Mouse (Mus musculus) heart, embryonic 12.5 days (tissue): ENCODE results near the gene Tmem229b. TPM values are rescaled to one million over a fixed set of nuclear protein-coding genes. Genes with fewer than 3 reads are reported as not detected.
"Not testable (repeated sequence)": the region's sequence is repeated elsewhere in the genome, so short reads cannot be mapped to it uniquely, and the experiment has no call there.

Source experiments
- ATAC-seq: fragments of 200-750 bp; cut with Nextera tagmentation; 2 replicates; pipeline ENCODE4 v1.8.0; 2017; ENCODE audit warnings: moderate TSS enrichment, moderate library complexity; ENCODE audit not compliant: insufficient number of reproducible peaks, low FRiP score
- H3K27ac ChIP-seq: fragments of 300-500 bp; sonication (generic); 2 replicates; pipeline ENCODE4 v1.5.1; 2016; ENCODE audit warnings: mild to moderate bottlenecking, moderate library complexity; ENCODE audit not compliant: poor library complexity, severe bottlenecking
- H3K27me3 ChIP-seq: fragments of 300-500 bp; sonication (generic); replicated peaks from 2 replicates; pipeline ENCODE4 v1.6.1; 2016; ENCODE audit warnings: mild to moderate bottlenecking, moderate library complexity
- H3K36me3 ChIP-seq: fragments of 300-500 bp; sonication (generic); 2 replicates; pipeline ENCODE4 v1.6.1; 2016; ENCODE audit warnings: mild to moderate bottlenecking, moderate library complexity
- H3K4me1 ChIP-seq: fragments of 300-500 bp; sonication (generic); replicated peaks from 2 replicates; pipeline ENCODE4 v1.6.1; 2016; ENCODE audit warnings: mild to moderate bottlenecking
- H3K4me2 ChIP-seq: fragments of 300-500 bp; sonication (generic); 2 replicates; pipeline ENCODE4 v1.6.1; 2016; ENCODE audit warnings: mild to moderate bottlenecking, moderate library complexity
- H3K4me3 ChIP-seq: fragments of 300-500 bp; sonication (generic); 2 replicates; pipeline ENCODE4 v1.5.1; 2016; ENCODE audit warnings: mild to moderate bottlenecking
- H3K9ac ChIP-seq: fragments of 300-500 bp; sonication (generic); 2 replicates; pipeline ENCODE4 v1.6.1; 2016; ENCODE audit warnings: mild to moderate bottlenecking, moderate library complexity
- H3K9me3 ChIP-seq: fragments of 300-500 bp; sonication (generic); replicated peaks from 2 replicates; pipeline ENCODE4 v1.6.1; 2016; ENCODE audit warnings: mild to moderate bottlenecking, moderate library complexity
- WGBS: fragments of 180-500 bp; shearing (Covaris S2); methylation state at CpG from one replicate; pipeline ENCODE4 v1.1.7; 2016; 5-methylcytosine and 5-hydroxymethylcytosine counted together
- polyA plus RNA-seq: library from polyadenylated mRNA; unstranded; fragments of >200 nt; fragmentation: Nextera tagmentation; extraction: Ambion mirVana; gene quantifications from 2 replicates; pipeline ENCODE4 v1.2.1, GENCODE M21; 2016

Tmem229b gene
- polyA plus RNA-seq, 1 experiment from 2014 or later: 3.4 TPM

DNA sequence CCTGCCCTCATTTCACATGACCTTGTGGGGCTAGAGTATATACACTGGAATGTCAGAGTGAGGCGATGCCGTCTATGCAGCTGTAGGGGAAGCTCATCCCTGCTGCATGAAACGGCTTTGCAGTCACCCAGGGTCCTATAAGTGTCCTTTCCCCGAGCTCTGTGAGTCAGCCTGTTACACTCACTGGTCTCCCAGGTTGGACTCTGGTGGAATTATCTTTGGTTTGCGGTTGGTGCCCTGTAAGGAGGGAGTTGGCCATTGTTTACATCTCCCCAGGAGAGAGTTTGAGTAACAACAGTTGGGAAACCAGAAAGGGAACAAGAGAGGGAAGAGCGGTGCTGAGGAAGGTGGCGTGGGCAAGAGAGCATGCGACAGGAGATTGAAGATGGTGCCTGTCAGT, 32.3 kb upstream of the Tmem229b start:
- no peak overlapping the region for H3K27ac ChIP-seq
- H3K4me3 ChIP-seq: no peak overlapping the region
- no peak overlapping the region for H3K4me2 ChIP-seq
- ATAC-seq: no peak
- H3K9me3 ChIP-seq: no peaks in the 10 kb centered on the region
- 66% methylated on average over 8 of the region's 8 CpGs for WGBS
- no peaks in the 10 kb centered on the region for H3K27me3 ChIP-seq
- peaks cover 17% of the 10 kb centered on the region for H3K36me3 ChIP-seq
- H3K9ac ChIP-seq: no peak overlapping the region
- H3K4me1 ChIP-seq: peaks cover 11% of the 10 kb centered on the region

DNA sequence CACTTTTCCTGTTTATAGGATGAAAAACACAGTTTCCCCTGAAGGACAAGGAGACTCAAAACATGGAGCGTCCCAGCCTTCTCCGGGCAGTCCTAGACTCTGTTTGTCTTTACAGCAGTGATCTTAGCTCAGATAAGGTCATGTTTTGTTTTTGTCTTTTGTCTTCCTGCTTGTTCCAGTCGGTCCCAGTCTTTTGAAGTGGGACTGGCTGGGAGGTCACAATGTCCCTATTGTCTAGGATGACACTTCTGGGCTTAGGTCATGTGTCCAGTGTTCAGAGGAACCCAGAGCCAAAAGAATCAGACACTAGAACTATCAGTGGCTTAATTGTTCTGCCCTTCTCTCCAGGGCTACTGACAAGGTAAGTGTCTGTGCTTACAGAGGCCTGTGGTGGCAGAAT, 27.9 kb upstream of the Tmem229b start:
- Histone ChIP-seq H3K4me3 (no peak overlapping the region), H3K36me3 (peaks cover 5% of the 10 kb centered on the region), H3K9me3 (no peaks in the 10 kb centered on the region), H3K9ac (no peak overlapping the region), H3K27me3 (no peaks in the 10 kb centered on the region), H3K4me1 (peaks cover 5% of the 10 kb centered on the region), H3K27ac (no peak overlapping the region), H3K4me2 (no peak overlapping the region)
- ATAC-seq: no peak
- WGBS: 48% methylated on average over 3 of the region's 3 CpGs

DNA sequence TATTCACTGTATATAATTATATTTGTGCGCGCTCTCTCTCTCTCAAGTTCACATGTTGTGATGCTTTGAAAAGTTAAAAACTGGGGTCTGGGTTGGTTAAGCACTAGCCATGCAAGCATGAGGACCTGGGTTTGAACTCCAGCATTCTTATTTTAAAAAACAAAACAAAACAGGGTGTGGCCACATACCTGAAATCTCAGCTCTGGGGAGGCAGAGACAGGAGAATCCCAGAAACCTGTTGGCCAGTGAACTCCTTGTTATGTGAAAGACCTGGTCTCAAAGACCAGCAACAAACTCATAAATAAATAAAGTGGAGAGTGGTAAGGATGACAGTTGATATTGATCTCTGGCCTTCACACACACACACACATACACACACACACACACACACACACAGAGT, 26.9 kb upstream of the Tmem229b start:
- WGBS: 93% methylated on average over 2 of the region's 2 CpGs
- Histone ChIP-seq H3K4me2 (no peak overlapping the region), H3K4me1 (peaks cover 7% of the 10 kb centered on the region), H3K4me3 (no peak overlapping the region), H3K9ac (no peak overlapping the region), H3K9me3 (no peaks in the 10 kb centered on the region), H3K36me3 (peaks cover 5% of the 10 kb centered on the region), H3K27ac (no peak overlapping the region), H3K27me3 (no peaks in the 10 kb centered on the region)
- no peak for ATAC-seq

DNA sequence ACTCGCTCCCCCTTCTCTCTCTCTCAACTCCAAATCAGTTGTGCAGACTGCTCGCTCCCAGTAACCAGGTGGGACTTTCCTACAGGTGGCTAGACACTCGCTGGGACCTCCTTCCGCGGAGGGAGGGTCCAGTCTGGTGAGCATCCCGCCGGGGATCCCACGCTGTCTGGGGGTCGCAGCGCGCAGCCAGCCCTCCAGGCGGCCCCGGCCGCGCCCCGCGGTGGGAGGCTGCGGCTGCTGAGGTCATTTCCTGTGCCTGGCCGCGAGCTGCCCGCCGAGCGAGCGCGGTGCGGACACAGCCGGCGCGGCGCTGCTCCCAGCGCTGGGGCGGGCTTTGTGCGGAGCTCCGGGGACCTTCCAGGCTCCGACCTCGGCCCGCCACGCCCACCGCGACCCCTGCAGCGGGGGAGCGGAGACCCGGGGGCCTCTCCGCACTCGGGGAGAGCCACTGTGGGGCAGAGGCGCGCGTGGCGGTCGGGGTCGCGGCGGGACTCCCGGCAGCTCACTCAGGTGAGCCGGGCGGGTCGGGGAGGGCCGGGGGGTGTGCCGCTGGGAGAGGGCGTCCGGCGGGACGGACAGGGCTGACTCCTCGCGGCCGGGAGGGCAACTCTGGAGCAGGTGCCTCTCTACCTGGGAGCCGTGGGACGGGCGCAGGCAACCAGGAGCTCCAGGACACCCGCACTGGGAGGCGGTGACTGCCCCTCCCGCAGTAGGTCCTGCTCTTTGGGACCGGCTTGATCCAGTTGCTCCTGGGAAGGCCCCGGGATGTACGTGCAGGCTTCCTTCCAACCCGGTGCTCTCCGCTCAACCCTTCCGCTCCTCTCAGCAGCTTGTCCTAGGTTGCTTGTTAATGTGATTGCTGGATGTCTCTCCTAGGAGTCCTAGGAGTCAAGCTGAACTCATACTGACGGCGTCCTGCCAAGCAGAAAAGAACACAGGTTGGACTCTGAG, 21.8 kb upstream of the Tmem229b start, which contains the start of gene Plekhh1:
Gene Plekhh1 (plus strand): TSS at position 253 of the 951 bp plus-strand sequence.
- Histone ChIP-seq H3K36me3 (no peaks in the 10 kb centered on the region), H3K4me2 (peak within 1 kb of the TSS; percentile 92), H3K27ac (peak within 1 kb of the TSS; percentile 30; the same call in 1 of the 2 replicates), H3K4me1 (peaks cover 7% of the 10 kb centered on the region), H3K4me3 (peak within 1 kb of the TSS; percentile 73), H3K27me3 (no peaks in the 10 kb centered on the region), H3K9me3 (no peaks in the 10 kb centered on the region), H3K9ac (peak within 1 kb of the TSS; percentile 86)
- ATAC-seq: peak; percentile 89
- under 1% methylated on average over 80 of the region's 80 CpGs for WGBS

DNA sequence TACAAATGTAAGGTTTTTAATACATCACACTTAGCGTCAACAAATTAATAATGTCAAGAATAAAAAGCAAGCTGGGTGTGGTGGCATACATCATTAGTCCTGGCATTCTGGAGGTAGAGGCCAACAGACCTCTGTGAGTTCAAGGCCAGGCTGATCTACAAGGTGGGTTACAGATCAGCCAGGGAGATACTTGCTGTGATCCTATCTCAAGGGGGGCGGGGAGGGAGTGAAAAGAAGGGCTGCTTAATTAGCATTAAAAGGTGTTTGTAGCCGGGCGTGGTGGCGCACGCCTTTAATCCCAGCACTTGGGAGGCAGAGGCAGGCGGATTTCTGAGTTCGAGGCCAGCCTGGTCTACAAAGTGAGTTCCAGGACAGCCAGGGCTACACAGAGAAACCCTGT, 20.1 kb upstream of the Tmem229b start:
- not testable (repeated sequence) for ATAC-seq, H3K9me3 ChIP-seq, H3K9ac ChIP-seq, H3K4me3 ChIP-seq, H3K36me3 ChIP-seq, H3K4me2 ChIP-seq, H3K27ac ChIP-seq, H3K4me1 ChIP-seq, H3K27me3 ChIP-seq
- 89% methylated on average over 8 of the region's 8 CpGs for WGBS

DNA sequence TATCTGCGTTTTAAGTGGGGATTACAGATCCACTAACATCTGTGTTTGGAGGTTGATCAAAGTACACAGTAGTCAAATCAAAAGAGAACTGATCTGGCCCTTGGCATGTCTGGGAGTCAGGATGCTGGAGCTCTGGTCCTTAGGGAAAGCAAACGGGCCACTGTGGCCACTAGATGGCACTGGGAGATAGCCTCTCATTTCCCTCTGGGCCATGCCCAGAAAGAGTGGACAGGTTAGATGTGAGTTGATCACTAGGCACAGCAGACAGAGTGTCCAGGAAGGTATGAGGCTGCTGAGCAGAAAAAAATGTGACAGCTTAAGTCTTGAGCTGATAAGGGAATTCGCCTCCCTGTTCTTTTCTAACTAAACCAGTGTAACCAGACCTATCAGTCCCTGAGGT, 15.5 kb upstream of the Tmem229b start:
- no peak overlapping the region for H3K4me3 ChIP-seq

DNA sequence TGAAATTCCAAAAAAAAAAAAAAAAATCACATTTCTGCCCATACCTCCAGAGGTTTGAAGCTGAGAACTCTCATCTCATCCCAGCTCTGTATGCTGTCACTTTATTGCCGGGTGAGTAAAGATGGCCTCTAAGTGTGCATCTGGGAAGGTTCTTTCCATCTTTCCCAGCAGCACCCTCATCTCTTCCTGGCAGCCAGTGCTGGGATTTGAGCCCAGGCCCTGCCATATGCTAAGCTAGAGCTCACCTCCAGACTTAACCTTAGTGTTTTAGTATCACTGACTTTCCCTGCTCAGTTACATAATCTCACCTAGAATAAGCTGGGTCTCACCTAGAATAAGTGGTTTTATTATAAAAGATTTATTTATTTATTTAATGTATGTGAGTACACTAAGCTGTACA, 14.5 kb upstream of the Tmem229b start:
- H3K27me3 ChIP-seq: no peaks in the 10 kb centered on the region
- no peak overlapping the region for H3K27ac ChIP-seq
- no peak overlapping the region for H3K4me2 ChIP-seq
- H3K4me3 ChIP-seq: no peak overlapping the region
- no peak overlapping the region for H3K9ac ChIP-seq
- H3K36me3 ChIP-seq: no peaks in the 10 kb centered on the region
- ATAC-seq: no peak
- no peaks in the 10 kb centered on the region for H3K4me1 ChIP-seq
- WGBS: 75% methylated on average over 1 of the region's 1 CpGs
- no peaks in the 10 kb centered on the region for H3K9me3 ChIP-seq

More for the DNA sequence above, 15.5 kb upstream of the Tmem229b start:
- no peak overlapping the region for H3K9ac ChIP-seq
- H3K27ac ChIP-seq: no peak overlapping the region
- H3K4me1 ChIP-seq: no peaks in the 10 kb centered on the region
- no peak for ATAC-seq
- no peaks in the 10 kb centered on the region for H3K9me3 ChIP-seq
- H3K4me2 ChIP-seq: no peak overlapping the region
- 5% methylated on average over 3 of the region's 3 CpGs for WGBS
- H3K27me3 ChIP-seq: no peaks in the 10 kb centered on the region
- no peaks in the 10 kb centered on the region for H3K36me3 ChIP-seq

DNA sequence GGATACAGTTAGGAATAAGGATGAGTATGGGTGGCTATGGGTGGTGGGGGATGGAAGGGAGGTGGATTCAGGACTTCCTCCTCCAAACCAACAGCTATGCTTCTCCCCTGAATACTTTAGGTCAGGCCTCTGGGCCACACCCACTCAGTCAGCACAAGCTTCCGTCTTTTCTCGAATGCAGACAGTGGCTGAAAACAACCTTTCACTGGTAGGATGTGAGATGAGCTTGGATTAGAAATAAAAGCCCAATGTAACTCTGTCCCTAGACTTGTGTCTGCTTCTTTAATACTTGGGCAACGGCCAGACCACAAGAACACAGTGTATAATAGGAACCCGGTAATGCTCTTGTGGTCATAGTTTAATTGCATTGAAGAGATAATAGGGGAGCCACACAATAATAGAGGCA, 10.6 kb upstream of the Tmem229b start:
- Histone ChIP-seq H3K9me3 (no peaks in the 10 kb centered on the region), H3K4me3 (no peak overlapping the region), H3K27ac (no peak overlapping the region), H3K27me3 (no peaks in the 10 kb centered on the region), H3K4me2 (no peak overlapping the region), H3K4me1 (no peaks in the 10 kb centered on the region), H3K9ac (no peak overlapping the region), H3K36me3 (no peaks in the 10 kb centered on the region)
- ATAC-seq: no peak
- WGBS: 63% methylated on average over 4 of the region's 4 CpGs

DNA sequence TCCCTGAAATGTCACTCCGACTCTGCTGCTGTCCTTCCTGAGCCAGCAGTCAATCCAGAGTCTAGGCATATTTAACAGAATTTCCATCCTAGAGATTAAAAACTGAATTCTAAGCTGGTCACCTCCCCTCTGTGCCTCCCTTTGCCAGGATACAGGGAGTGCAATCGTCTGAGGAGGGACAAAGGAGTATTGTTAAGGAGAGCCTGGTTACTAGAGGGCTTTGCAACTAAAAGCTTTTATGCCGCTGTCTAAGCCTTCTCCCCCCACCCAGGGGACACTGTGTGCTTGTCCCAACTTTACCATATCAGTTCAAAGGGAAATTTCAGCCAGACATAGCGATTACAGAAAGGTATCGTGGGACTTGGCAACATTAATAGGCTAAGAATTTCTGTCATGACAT, 8.7 kb upstream of the Tmem229b start:
- Histone ChIP-seq H3K4me1 (peaks cover 3% of the 10 kb centered on the region), H3K9me3 (no peaks in the 10 kb centered on the region), H3K4me2 (no peak overlapping the region), H3K36me3 (no peaks in the 10 kb centered on the region), H3K9ac (no peak overlapping the region), H3K4me3 (no peak overlapping the region), H3K27me3 (no peaks in the 10 kb centered on the region), H3K27ac (no peak overlapping the region)
- WGBS: 45% methylated on average over 5 of the region's 5 CpGs
- ATAC-seq: no peak

DNA sequence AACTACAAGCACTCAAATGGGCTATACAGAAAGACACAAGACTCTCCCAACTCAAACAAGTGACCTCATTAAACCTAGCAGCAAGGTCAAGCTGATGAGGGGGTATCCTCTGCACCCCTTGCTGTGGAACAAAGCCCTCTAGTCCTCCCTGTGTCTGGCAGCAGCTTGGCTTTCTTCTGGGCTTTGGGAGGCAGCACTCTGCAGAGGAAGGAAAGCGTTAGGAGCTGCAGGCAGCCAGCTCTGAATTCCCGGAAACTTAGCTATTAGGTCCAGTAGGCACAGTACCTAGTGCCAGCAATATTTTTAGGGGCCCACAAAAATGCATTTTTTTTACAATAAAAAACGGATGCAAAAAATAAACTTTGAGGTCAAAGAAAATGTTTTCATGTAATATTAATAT, 3.1 kb upstream of the Tmem229b start:
- H3K36me3 ChIP-seq: no peaks in the 10 kb centered on the region
- peaks cover 6% of the 10 kb centered on the region for H3K27me3 ChIP-seq
- no peak overlapping the region for H3K4me3 ChIP-seq
- H3K9me3 ChIP-seq: no peaks in the 10 kb centered on the region
- no peak overlapping the region for H3K4me2 ChIP-seq
- H3K4me1 ChIP-seq: peaks cover 6% of the 10 kb centered on the region
- no peak overlapping the region for H3K27ac ChIP-seq
- ATAC-seq: no peak
- 33% methylated on average over 3 of the region's 3 CpGs for WGBS
- H3K9ac ChIP-seq: no peak overlapping the region

DNA sequence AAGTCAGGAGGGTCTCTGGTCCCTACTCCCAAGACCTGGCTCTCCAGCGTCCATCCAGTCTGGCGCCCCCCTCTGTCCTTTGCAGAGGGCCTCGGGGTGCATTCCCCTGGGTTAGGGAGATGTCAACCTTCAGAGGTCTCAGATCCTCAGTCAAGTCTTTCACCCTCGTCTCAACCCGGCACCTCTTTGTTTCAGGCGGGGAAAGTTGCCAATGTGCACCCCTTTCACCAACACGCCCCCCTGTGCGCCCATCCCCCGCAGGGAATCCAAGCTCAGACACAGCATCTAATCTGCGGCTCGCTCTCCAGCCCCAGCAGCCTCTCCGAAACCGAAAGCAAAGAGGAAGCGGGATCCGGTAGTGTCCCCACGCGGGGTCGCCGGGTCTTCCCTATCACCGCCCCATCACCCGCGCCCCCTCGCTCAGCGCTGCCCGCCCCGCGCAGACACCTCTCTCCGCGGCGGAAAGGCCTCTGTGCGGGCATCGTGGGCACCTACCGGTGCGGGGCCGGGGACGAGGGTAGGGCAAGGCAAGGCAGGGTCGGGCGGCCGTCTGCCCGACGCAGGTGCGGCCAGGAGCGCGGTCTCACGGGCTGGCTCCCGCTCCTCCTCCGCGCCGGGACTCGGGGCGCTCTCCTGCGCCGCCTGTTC, 825 bp downstream of the Tmem229b start:
- Histone ChIP-seq H3K4me1 (peaks cover 6% of the 10 kb centered on the region), H3K9me3 (no peaks in the 10 kb centered on the region), H3K4me3 (peak overlapping the region; percentile 82), H3K4me2 (peak overlapping the region; percentile 78), H3K27ac (no peak overlapping the region), H3K9ac (peak overlapping the region; percentile 80), H3K36me3 (no peaks in the 10 kb centered on the region), H3K27me3 (peaks cover 29% of the 10 kb centered on the region)
- ATAC-seq: peak; percentile 43
- WGBS: under 1% methylated on average over 39 of the region's 53 CpGs
